Mouse (Mus musculus): ENCODE measurements around the gene Gm20894. TPM values are rescaled to one million over a fixed set of nuclear protein-coding genes. Genes with fewer than 3 reads are reported as not detected.

Gm20894 gene
- polyA plus RNA-seq (2017; shearing (Covaris generic)) = not detected

GRCm38 (mm10) chrY:28271412-28271811 is at the start of gene Gm20894:
TSS of gene Gm20894 (minus strand) at chrY:28271512.

All from inflammation-experienced regulatory T-cells, adult 16 weeks (primary cell).